9 mouse cellular contexts compared by ENCODE assay signal in genomic region chr6:90763295-90763694, GRCm38 (mm10).
DNase-seq lines count a peak whose midpoint lies in the region; ATAC-seq and TF ChIP-seq lines count a peak whose summit lies in the region.
"Had no signal": no experiment of that assay in that cellular context is flagged by ENCODE, and none has a peak within 500 bp of the region (broad histone marks: within the 10 kb centered on the region; RNA-seq: fewer than 3 reads in every experiment).

No protein-coding gene starts in this region.

- WGBS in hindbrain, embryonic 13.5 days: 80% methylated on average over 4 of the region's 4 CpGs
- WGBS in hindbrain, embryonic 14.5 days: 71% methylated on average over 4 of the region's 4 CpGs
- 75% methylated on average over 4 of the region's 4 CpGs for WGBS in hindbrain, postnatal 0 days
- 62% methylated on average over 4 of the region's 4 CpGs for WGBS in limb, embryonic 15.5 days

- peaks cover 67% of the 10 kb centered on the region for H3K4me1 ChIP-seq in hindbrain, embryonic 13.5 days (replicated peaks)
- H3K4me1 ChIP-seq in hindbrain, embryonic 14.5 days (replicated peaks; ENCODE audit: control insufficient read depth, insufficient read depth, low read length): peaks cover 31% of the 10 kb centered on the region
- peaks cover 32% of the 10 kb centered on the region for H3K4me1 ChIP-seq in brown adipose tissue, adult 24 weeks (ENCODE audit: control insufficient read depth, insufficient read depth, insufficient read length, low read length)
- peaks cover 27% of the 10 kb centered on the region for H3K4me1 ChIP-seq in hindbrain, postnatal 0 days (ENCODE audit: insufficient read depth, low read length)
- H3K4me1 ChIP-seq in limb, embryonic 15.5 days: peaks cover 46% of the 10 kb centered on the region

- no peak overlapping the region for H3K4me3 ChIP-seq in hindbrain, embryonic 13.5 days
- H3K4me3 ChIP-seq in hindbrain, embryonic 14.5 days (replicated peaks; ENCODE audit: low read length): no peak overlapping the region
- H3K4me3 ChIP-seq in brown adipose tissue, adult 24 weeks (ENCODE audit: insufficient read depth, low read depth, low read length): peak overlapping the region; percentile 62
- H3K4me3 ChIP-seq in hindbrain, postnatal 0 days (ENCODE audit: low read length): no peak overlapping the region
- H3K4me3 ChIP-seq in limb, embryonic 15.5 days: peak overlapping the region; percentile 19
- H3K4me3 ChIP-seq: liver, embryonic 15.5 days had no signal

- H3K27ac ChIP-seq in hindbrain, embryonic 13.5 days: 0 out of 2 replicates have a peak overlapping the region, but pooled peaks have one; percentile 79
- H3K27ac ChIP-seq in hindbrain, embryonic 14.5 days: no peak overlapping the region
- H3K27ac ChIP-seq in brown adipose tissue, adult 24 weeks (replicated peaks; ENCODE audit: low read depth, low read length): peak overlapping the region; percentile 88
- peak overlapping the region; percentile 74; the same call in 1 of the 2 replicates for H3K27ac ChIP-seq in hindbrain, postnatal 0 days
- H3K27ac ChIP-seq in limb, embryonic 15.5 days: peak overlapping the region; percentile 78
- H3K27ac ChIP-seq: liver, embryonic 15.5 days had no signal

- no peak for TF ChIP-seq CTCF in hindbrain, postnatal 0 days (IDR thresholded peaks at IDR 0.05; ENCODE audit: low read depth)

- no peaks in the 10 kb centered on the region; the same call in 1 of the 2 replicates for H3K36me3 ChIP-seq in hindbrain, embryonic 13.5 days
- H3K36me3 ChIP-seq in hindbrain, embryonic 14.5 days (replicated peaks; ENCODE audit: control insufficient read depth, insufficient read depth): 0 out of 2 replicates have a peak, but pooled peaks cover under 1% of the 10 kb centered on the region
- H3K36me3 ChIP-seq in hindbrain, postnatal 0 days (ENCODE audit: insufficient read depth, low read length): no peaks in the 10 kb centered on the region
- no peaks in the 10 kb centered on the region for H3K36me3 ChIP-seq in limb, embryonic 15.5 days
- H3K36me3 ChIP-seq: liver, embryonic 15.5 days had no signal

- no peak for DNase-seq in hindbrain, embryonic 14.5 days (ENCODE audit: low spot score)
- DNase-seq in hindbrain, postnatal 0 days (ENCODE audit: low spot score): no peak
- no peak for DNase-seq in ovary, adult 18-20 months (ENCODE audit: low spot score)
- DNase-seq in MN1 (ENCODE audit: low spot score): no peak
- no peak for DNase-seq in retina, postnatal 1 day

- no peak overlapping the region for H3K4me2 ChIP-seq in hindbrain, embryonic 13.5 days
- H3K4me2 ChIP-seq in hindbrain, embryonic 14.5 days (replicated peaks): no peak overlapping the region
- no peak overlapping the region for H3K4me2 ChIP-seq in hindbrain, postnatal 0 days (ENCODE audit: low read depth, low read length)
- H3K4me2 ChIP-seq in limb, embryonic 15.5 days: peak overlapping the region; percentile 19
- H3K4me2 ChIP-seq: liver, embryonic 15.5 days had no signal

- ATAC-seq in hindbrain, embryonic 13.5 days (ENCODE audit: low FRiP score): no peak
- ATAC-seq in hindbrain, embryonic 14.5 days (ENCODE audit: low FRiP score): no peak
- ATAC-seq in hindbrain, postnatal 0 days: no peak
- ATAC-seq in limb, embryonic 15.5 days (ENCODE audit: insufficient number of reproducible peaks, low FRiP score, low TSS enrichment, low read depth): no peak

- H3K9me3 ChIP-seq in hindbrain, embryonic 13.5 days: no peaks in the 10 kb centered on the region
- no peaks in the 10 kb centered on the region for H3K9me3 ChIP-seq in hindbrain, embryonic 14.5 days (ENCODE audit: control insufficient read depth, low read length)
- H3K9me3 ChIP-seq in hindbrain, postnatal 0 days (ENCODE audit: low read length): no peaks in the 10 kb centered on the region
- H3K9me3 ChIP-seq in limb, embryonic 15.5 days: no peaks in the 10 kb centered on the region
- H3K9me3 ChIP-seq: liver, embryonic 15.5 days had no signal

- H3K27me3 ChIP-seq in hindbrain, embryonic 13.5 days: no peaks in the 10 kb centered on the region
- H3K27me3 ChIP-seq in hindbrain, embryonic 14.5 days (ENCODE audit: control insufficient read depth, insufficient read depth, low read length): no peaks in the 10 kb centered on the region
- no peaks in the 10 kb centered on the region for H3K27me3 ChIP-seq in hindbrain, postnatal 0 days (ENCODE audit: insufficient read depth, low read length)
- no peaks in the 10 kb centered on the region for H3K27me3 ChIP-seq in limb, embryonic 15.5 days
- H3K27me3 ChIP-seq: liver, embryonic 15.5 days had no signal

- no peak overlapping the region for H3K9ac ChIP-seq in hindbrain, embryonic 13.5 days
- H3K9ac ChIP-seq in hindbrain, embryonic 14.5 days: no peak overlapping the region
- no peak overlapping the region for H3K9ac ChIP-seq in hindbrain, postnatal 0 days (replicated peaks; ENCODE audit: low read length)
- H3K9ac ChIP-seq in limb, embryonic 15.5 days: no peak overlapping the region
- H3K9ac ChIP-seq: liver, embryonic 15.5 days had no signal

Comparison
In these comparisons a context has a peak if more than half of its experiments do, and no peak if none do; other contexts are left out.
1. H3K4me3 ChIP-seq: peak in brown adipose tissue, adult 24 weeks (single experiment) and limb, embryonic 15.5 days (single experiment); none in hindbrain, embryonic 13.5 days (single experiment), hindbrain, embryonic 14.5 days (single experiment) and hindbrain, postnatal 0 days (single experiment).